Mouse (Mus musculus) liver, adult 2 months (tissue): ENCODE results near the gene Gm5460.

Source experiments
- CTCF ChIP-seq: fragments of 200-500 bp; IDR thresholded peaks from 2 replicates; pipeline ENCODE4 v1.5.1; 2011; ENCODE audit warnings: low read depth, low read length, control low read depth
- POLR2A ChIP-seq: fragments of 200-500 bp; IDR thresholded peaks from 2 replicates; pipeline ENCODE4 v1.6.1; 2011; ENCODE audit warnings: low read length, control low read depth; ENCODE audit not compliant: insufficient read depth; ENCODE audit errors: extremely low read depth

GRCm38 (mm10) chr14:34091475-34091874 is 74.9 kb downstream of the Gm5460 start:
- TF ChIP-seq POLR2A (no peak), CTCF (no peak)
